Mouse (Mus musculus) hindbrain, postnatal 0 days (tissue): ENCODE data around the gene Gm10663. TPM values are rescaled to one million over a fixed set of nuclear protein-coding genes. Genes with fewer than 3 reads are reported as not detected.

Experiments used
- ATAC-seq: fragments of 200-750 bp; cut with Nextera tagmentation; 2 replicates; pipeline ENCODE4 v1.8.0; 2017; ENCODE audit warnings: mild to moderate bottlenecking, moderate TSS enrichment, moderate library complexity
- DNase-seq: peaks from one replicate; pipeline ENCODE4 v3.0.0-alpha.2; 2015; ENCODE audit warnings: low spot score
- H3K27ac ChIP-seq: fragments of 300-500 bp; sonication (generic); 2 replicates; pipeline ENCODE4 v1.5.1; 2014; ENCODE audit warnings: mild to moderate bottlenecking
- H3K27me3 ChIP-seq: fragments of 300-500 bp; sonication (generic); 2 replicates; pipeline ENCODE4 v1.6.1; 2014; ENCODE audit warnings: low read length, mixed read lengths; ENCODE audit not compliant: insufficient read depth
- H3K36me3 ChIP-seq: fragments of 300-500 bp; sonication (generic); 2 replicates; pipeline ENCODE4 v1.6.1; 2014; ENCODE audit warnings: low read length, mixed read lengths; ENCODE audit not compliant: insufficient read depth
- H3K4me1 ChIP-seq: fragments of 300-500 bp; sonication (generic); 2 replicates; pipeline ENCODE4 v1.6.1; 2014; ENCODE audit warnings: antibody characterized with exemption, low read length, mixed read lengths; ENCODE audit not compliant: insufficient read depth
- H3K4me2 ChIP-seq: fragments of 300-500 bp; sonication (generic); 2 replicates; pipeline ENCODE4 v1.6.1; 2014; ENCODE audit warnings: low read depth, mild to moderate bottlenecking, low read length, moderate library complexity, mixed read lengths
- H3K4me3 ChIP-seq: fragments of 300-500 bp; sonication (generic); 2 replicates; pipeline ENCODE4 v1.5.1; 2014; ENCODE audit warnings: low read length
- H3K9ac ChIP-seq: fragments of 300-500 bp; sonication (generic); replicated peaks from 2 replicates; pipeline ENCODE4 v1.6.1; 2014; ENCODE audit warnings: mild to moderate bottlenecking, low read length, moderate library complexity, mixed read lengths
- H3K9me3 ChIP-seq: fragments of 300-500 bp; sonication (generic); 2 replicates; pipeline ENCODE4 v1.6.1; 2016; ENCODE audit warnings: low read length, mixed read lengths
- CTCF ChIP-seq: IDR thresholded peaks from 2 replicates; pipeline ENCODE4 v1.5.1; 2016; ENCODE audit warnings: antibody characterized with exemption, control low read depth, low read depth
- WGBS: fragments of 180-500 bp; shearing (Covaris S2); extraction: QIAGEN DNeasy Blood & Tissue Kit; methylation state at CpG from one replicate; pipeline ENCODE4 v1.1.7; 2014; 5-methylcytosine and 5-hydroxymethylcytosine counted together
- polyA plus RNA-seq: library from polyadenylated mRNA; unstranded; fragments of >200 nt; fragmentation: Nextera tagmentation; extraction: Ambion mirVana; gene quantifications from 2 replicates; pipeline ENCODE4 v1.2.1, GENCODE M21; 2015
- total RNA-seq: library from RNA; depleted of rRNA; stranded (reverse); fragments of >200 nt; gene quantifications from 2 replicates; pipeline ENCODE4 v1.2.3, GENCODE M21; 2014

Gm10663 gene
- total and polyA plus RNA-seq, 2 experiments from 2014 or later: not detected

GRCm38 (mm10) chr8:65056722-65057121 is 18.1 kb upstream of the Gm10663 start:
- H3K27me3 ChIP-seq: no peaks in the 10 kb centered on the region
- H3K4me2 ChIP-seq: no peak overlapping the region
- no peak for ATAC-seq
- no peak overlapping the region for H3K9ac ChIP-seq
- no peak overlapping the region for H3K4me3 ChIP-seq
- H3K27ac ChIP-seq: no peak overlapping the region
- no peak for TF ChIP-seq CTCF
- H3K36me3 ChIP-seq: no peaks in the 10 kb centered on the region
- DNase-seq: no peak
- H3K4me1 ChIP-seq: no peaks in the 10 kb centered on the region
- WGBS: 94% methylated on average over 4 of the region's 4 CpGs
- H3K9me3 ChIP-seq: no peaks in the 10 kb centered on the region

GRCm38 (mm10) chr8:65062195-65062594 is 12.6 kb upstream of the Gm10663 start:
- H3K27ac ChIP-seq: no peak overlapping the region
- no peak overlapping the region for H3K9ac ChIP-seq
- H3K9me3 ChIP-seq: no peaks in the 10 kb centered on the region
- DNase-seq (no peak), ATAC-seq (no peak)
- H3K4me1 ChIP-seq: no peaks in the 10 kb centered on the region
- no peaks in the 10 kb centered on the region for H3K27me3 ChIP-seq
- H3K4me3 ChIP-seq: no peak overlapping the region
- H3K36me3 ChIP-seq: no peaks in the 10 kb centered on the region
- WGBS: 68% methylated on average over 4 of the region's 4 CpGs
- H3K4me2 ChIP-seq: no peak overlapping the region
- TF ChIP-seq CTCF: no peak

DNA sequence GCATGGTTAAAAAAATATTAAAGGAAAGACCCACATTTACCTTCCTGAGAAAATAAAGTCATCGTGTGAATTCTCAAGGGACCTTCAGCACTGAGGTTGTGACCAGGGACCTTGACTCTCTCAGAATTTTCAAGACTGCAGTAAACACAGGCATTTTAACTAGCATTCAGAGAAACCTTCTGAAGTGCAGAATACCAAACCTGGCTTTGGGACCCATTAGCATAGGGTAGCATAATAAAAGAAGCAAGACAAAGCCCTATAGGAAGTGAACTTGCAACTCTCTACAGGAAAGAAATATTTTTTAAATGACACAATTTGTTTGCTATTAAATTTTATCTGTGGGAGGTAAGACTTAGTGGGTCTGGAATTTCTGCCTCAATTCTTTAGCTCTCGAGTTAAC is 10.8 kb upstream of the Gm10663 start:
- no peak for TF ChIP-seq CTCF
- no peak for ATAC-seq
- H3K9me3 ChIP-seq: no peaks in the 10 kb centered on the region
- H3K27ac ChIP-seq: no peak overlapping the region
- no peaks in the 10 kb centered on the region for H3K4me1 ChIP-seq
- WGBS: 49% methylated on average over 2 of the region's 2 CpGs
- H3K9ac ChIP-seq: no peak overlapping the region
- no peak for DNase-seq
- no peak overlapping the region for H3K4me2 ChIP-seq
- H3K36me3 ChIP-seq: no peaks in the 10 kb centered on the region
- no peaks in the 10 kb centered on the region for H3K27me3 ChIP-seq
- H3K4me3 ChIP-seq: no peak overlapping the region

DNA sequence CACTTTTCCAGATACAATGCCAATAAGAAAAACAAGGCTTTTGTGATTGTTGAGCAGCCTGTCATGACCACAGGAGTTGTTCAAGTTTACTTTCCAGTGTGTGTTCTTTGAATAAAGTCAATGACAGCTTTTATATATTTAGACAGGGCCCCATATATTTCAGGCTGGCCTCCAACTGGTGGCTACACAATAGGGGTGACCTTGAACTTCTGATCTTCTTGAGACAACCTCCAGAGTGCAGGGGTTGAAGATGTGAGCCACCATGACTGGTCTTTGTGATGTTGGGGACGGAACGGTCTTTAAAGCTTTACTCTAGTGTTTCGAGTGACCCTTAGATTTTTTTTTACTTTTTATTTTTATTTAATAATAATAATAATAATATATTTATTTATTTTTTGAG is 9.2 kb upstream of the Gm10663 start:
- Histone ChIP-seq H3K4me3 (no peak overlapping the region), H3K27ac (no peak overlapping the region), H3K9ac (no peak overlapping the region), H3K9me3 (no peaks in the 10 kb centered on the region), H3K4me2 (no peak overlapping the region), H3K4me1 (no peaks in the 10 kb centered on the region), H3K36me3 (no peaks in the 10 kb centered on the region), H3K27me3 (no peaks in the 10 kb centered on the region)
- no peak for TF ChIP-seq CTCF
- no peak for DNase-seq
- ATAC-seq: no peak
- 95% methylated on average over 3 of the region's 3 CpGs for WGBS

- WGBS: 93% methylated on average over 4 of the region's 4 CpGs
- no peak overlapping the region for H3K9ac ChIP-seq
- no peak overlapping the region for H3K27ac ChIP-seq
- no peaks in the 10 kb centered on the region for H3K27me3 ChIP-seq
- H3K4me3 ChIP-seq: no peak overlapping the region
- no peaks in the 10 kb centered on the region for H3K9me3 ChIP-seq
- H3K4me1 ChIP-seq: no peaks in the 10 kb centered on the region
- H3K36me3 ChIP-seq: no peaks in the 10 kb centered on the region
- ATAC-seq: no peak
- H3K4me2 ChIP-seq: no peak overlapping the region
- no peak for TF ChIP-seq CTCF
- DNase-seq: no peak
Measured at GRCm38 (mm10) chr8:65067031-65067430, 7.8 kb upstream of the Gm10663 start.

DNA sequence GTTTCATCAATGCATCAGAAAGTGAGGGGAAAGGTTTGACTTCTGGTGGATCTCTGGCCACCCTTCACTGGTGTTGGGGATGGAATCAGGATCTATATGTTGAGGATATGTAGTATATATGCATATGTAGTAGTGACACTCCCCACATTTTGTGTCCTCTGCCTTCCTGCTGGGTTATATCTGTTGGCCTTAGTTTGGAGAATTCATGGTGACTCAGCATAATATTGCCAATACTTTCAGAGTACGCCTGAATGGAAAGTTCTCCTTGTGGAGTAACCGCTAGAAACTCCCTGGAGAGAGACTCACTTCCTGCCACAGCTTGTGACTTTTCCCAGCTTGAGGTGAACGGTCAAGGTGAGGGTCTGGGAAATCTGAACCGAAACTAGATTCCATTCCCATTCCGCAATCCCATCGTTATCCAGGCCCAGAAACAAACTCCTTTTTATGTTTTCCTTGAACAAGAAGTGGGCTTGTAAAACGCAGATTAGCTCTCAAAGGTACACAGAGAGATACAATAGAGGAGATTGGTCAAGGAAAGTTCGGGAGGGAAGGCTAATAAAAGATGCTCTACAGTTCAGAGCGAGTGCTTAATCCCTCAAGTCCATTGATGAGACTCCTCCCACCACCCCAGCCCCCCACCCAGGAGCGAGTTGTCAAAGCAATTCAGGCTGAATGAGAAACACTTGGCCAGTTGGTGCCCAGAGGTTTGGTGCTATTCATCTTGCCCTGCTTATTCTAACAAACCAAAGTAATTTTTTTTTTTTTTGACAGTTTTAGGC is 7.0 kb upstream of the Gm10663 start:
- WGBS: 48% methylated on average over 10 of the region's 10 CpGs
- no peaks in the 10 kb centered on the region for H3K27me3 ChIP-seq
- no peak overlapping the region for H3K27ac ChIP-seq
- H3K4me2 ChIP-seq: no peak overlapping the region
- H3K9me3 ChIP-seq: no peaks in the 10 kb centered on the region
- no peaks in the 10 kb centered on the region for H3K36me3 ChIP-seq
- no peak overlapping the region for H3K9ac ChIP-seq
- no peak for TF ChIP-seq CTCF
- no peak overlapping the region for H3K4me3 ChIP-seq
- no peaks in the 10 kb centered on the region for H3K4me1 ChIP-seq
- ATAC-seq (no peak), DNase-seq (no peak)

- Histone ChIP-seq H3K9me3 (no peaks in the 10 kb centered on the region), H3K27me3 (no peaks in the 10 kb centered on the region), H3K27ac (no peak overlapping the region), H3K4me3 (no peak overlapping the region), H3K9ac (no peak overlapping the region), H3K4me2 (no peak overlapping the region), H3K4me1 (no peaks in the 10 kb centered on the region), H3K36me3 (no peaks in the 10 kb centered on the region)
- no peak for ATAC-seq
- TF ChIP-seq CTCF: no peak
- 81% methylated on average over 4 of the region's 4 CpGs for WGBS
- DNase-seq: no peak
Measured at GRCm38 (mm10) chr8:65068473-65068819, 6.4 kb upstream of the Gm10663 start.
